Mouse (Mus musculus): ENCODE results near the gene Arl5a.

- TF ChIP-seq CTCF (IDR thresholded peaks at IDR 0.05; ENCODE audit: insufficient read depth, low read length) (no peak), POLR2A (IDR thresholded peaks at IDR 0.05; ENCODE audit: borderline replicate concordance, extremely low read depth, low read depth, low read length) (no peak)
Measured at GRCm38 (mm10) chr2:52372480-52372879, 52.2 kb downstream of the Arl5a start.
